Mouse (Mus musculus) kidney, adult 2 months (tissue): ENCODE results near the gene Hps1. TPM values are rescaled to one million over a fixed set of nuclear protein-coding genes. Genes with fewer than 3 reads are reported as not detected.

Experiments used
- DNase-seq: peaks from one replicate; pipeline ENCODE4 v3.0.0; 2021
- H3K27ac ChIP-seq: fragments of 200-500 bp; 2 replicates; pipeline ENCODE4 v1.5.1; 2012; ENCODE audit warnings: low read depth, low read length, control low read depth, inconsistent platforms; ENCODE audit not compliant: insufficient read depth
- H3K27me3 ChIP-seq: fragments of 200-500 bp; replicated peaks from 2 replicates; pipeline ENCODE4 v1.6.1; 2012; ENCODE audit warnings: mild to moderate bottlenecking, moderate library complexity, low read length, inconsistent platforms; ENCODE audit not compliant: control insufficient read depth, insufficient read depth
- H3K36me3 ChIP-seq: fragments of 200-500 bp; 2 replicates; pipeline ENCODE4 v1.6.1; 2012; ENCODE audit warnings: mild to moderate bottlenecking, moderate library complexity, low read length, inconsistent platforms; ENCODE audit not compliant: control insufficient read depth, insufficient read depth
- H3K4me1 ChIP-seq: fragments of 200-500 bp; 2 replicates; pipeline ENCODE4 v1.6.1; 2011; ENCODE audit warnings: low read length; ENCODE audit not compliant: control insufficient read depth, insufficient read depth
- H3K4me3 ChIP-seq: fragments of 200-500 bp; 2 replicates; pipeline ENCODE4 v1.5.1; 2011; ENCODE audit warnings: mild to moderate bottlenecking, low read depth, low read length, control low read depth; ENCODE audit not compliant: insufficient read depth
- CTCF ChIP-seq: fragments of 200-500 bp; conservative IDR thresholded peaks from 2 replicates; pipeline ENCODE4 v1.5.1; 2011; ENCODE audit warnings: low read depth, mild to moderate bottlenecking, control low read depth, low read length, moderate library complexity, mixed read lengths; ENCODE audit not compliant: insufficient read depth, insufficient read length
- POLR2A ChIP-seq: fragments of 200-500 bp; IDR thresholded peaks from one replicate; pipeline ENCODE4 v1.6.1; 2011; ENCODE audit warnings: low read depth, low read length, control low read depth
- WGBS: fragments of 180-500 bp; shearing (Covaris S2); methylation state at CpG from one replicate; pipeline ENCODE4 v1.1.7; 2018; 5-methylcytosine and 5-hydroxymethylcytosine counted together
- polyA plus RNA-seq: library from polyadenylated mRNA; depleted of rRNA; stranded (reverse); fragments of >200 nt; gene quantifications from 2 replicates; pipeline ENCODE4 v1.2.3, GENCODE M21; 2012; rRNA removed

The Hps1 gene
- polyA plus RNA-seq, 1 experiment, result 20.1 TPM

- H3K4me3 ChIP-seq, result no peak overlapping the region
These were observed 61.7 kb downstream of the Hps1 start for GRCm38 (mm10) chr19:42718101-42718500.

GRCm38 (mm10) chr19:42717668-42718067, 62.1 kb downstream of the Hps1 start:
- Histone ChIP-seq H3K27ac (no peak overlapping the region), H3K36me3 (no peaks in the 10 kb centered on the region), H3K27me3 (no peaks in the 10 kb centered on the region), H3K4me1 (no peaks in the 10 kb centered on the region), H3K4me3 (no peak overlapping the region)
- TF ChIP-seq POLR2A (no peak), CTCF (no peak)
- no peak for DNase-seq
- WGBS, result 63% methylated on average over 5 of the region's 5 CpGs

More at GRCm38 (mm10) chr19:42718101-42718500, 61.7 kb downstream of the Hps1 start:
- no peak overlapping the region for H3K27ac ChIP-seq
- DNase-seq, result no peak
- no peaks in the 10 kb centered on the region for H3K36me3 ChIP-seq
- no peaks in the 10 kb centered on the region for H3K27me3 ChIP-seq
- WGBS, result 89% methylated on average over 3 of the region's 3 CpGs
- H3K4me1 ChIP-seq, result no peaks in the 10 kb centered on the region
- TF ChIP-seq CTCF (no peak), POLR2A (no peak)

GRCm38 (mm10) chr19:42716507-42716906, 63.3 kb downstream of the Hps1 start:
- H3K36me3 ChIP-seq, result no peaks in the 10 kb centered on the region
- TF ChIP-seq POLR2A, result no peak
- TF ChIP-seq CTCF, result no peak
- no peaks in the 10 kb centered on the region for H3K27me3 ChIP-seq
- H3K4me3 ChIP-seq, result no peak overlapping the region
- no peak overlapping the region for H3K27ac ChIP-seq
- WGBS, result 64% methylated on average over 7 of the region's 7 CpGs
- no peaks in the 10 kb centered on the region for H3K4me1 ChIP-seq
- DNase-seq, result no peak

- DNase-seq, result no peak
- TF ChIP-seq POLR2A (no peak), CTCF (no peak)
- H3K4me1 ChIP-seq, result no peaks in the 10 kb centered on the region
- no peak overlapping the region for H3K4me3 ChIP-seq
- 83% methylated on average over 9 of the region's 9 CpGs for WGBS
- no peak overlapping the region for H3K27ac ChIP-seq
- no peaks in the 10 kb centered on the region for H3K27me3 ChIP-seq
- H3K36me3 ChIP-seq, result no peaks in the 10 kb centered on the region
These were observed 66.0 kb downstream of the Hps1 start for GRCm38 (mm10) chr19:42713770-42714169.

Other genes starting within 250 kb of the Hps1 start
- gene Loxl4, start 167.2 kb downstream of the Hps1 start, polyA plus RNA-seq, result 2.9 and 4.8 TPM in 2 replicates
- 68.9 and 74.1 TPM in 2 replicates for gene Pyroxd2, start 27.2 kb downstream of the Hps1 start, polyA plus RNA-seq